Mouse (Mus musculus) megakaryocyte, embryonic 14.5 days (primary cell): ENCODE data around the gene H6pd.
"Not testable (repeated sequence)": the region's sequence is repeated elsewhere in the genome, so short reads cannot be mapped to it uniquely, and the experiment has no call there.

Experiments
- FLI1 ChIP-seq: IDR thresholded peaks from 2 replicates; pipeline ENCODE4 v1.6.1; 2012; ENCODE audit warnings: low read length, inconsistent platforms, mixed read lengths
- GATA1 ChIP-seq: IDR thresholded peaks from 3 replicates; pipeline ENCODE4 v1.6.1; 2012; ENCODE audit warnings: mixed read lengths, low read length, inconsistent platforms, borderline replicate concordance

GRCm38 (mm10) chr4:150040856-150041255 is 32.0 kb upstream of the H6pd start:
- not testable (repeated sequence) for TF ChIP-seq GATA1, FLI1
